Mouse (Mus musculus) small intestine, adult 2 months (tissue): Measurements from ENCODE around the gene Olfr700.

Experiments
- CTCF ChIP-seq: fragments of 200-500 bp; IDR thresholded peaks from 2 replicates; pipeline ENCODE4 v1.5.1; 2012; ENCODE audit warnings: low read depth, mild to moderate bottlenecking, control low read depth, inconsistent platforms, low read length, moderate library complexity, mixed read lengths; ENCODE audit not compliant: insufficient replicate concordance, insufficient read length; ENCODE audit errors: extremely low read depth
- POLR2A ChIP-seq: fragments of 200-500 bp; IDR thresholded peaks from 2 replicates; pipeline ENCODE4 v1.6.1; 2012; ENCODE audit warnings: low read depth, mild to moderate bottlenecking, control low read depth, inconsistent platforms, low read length, moderate library complexity

DNA sequence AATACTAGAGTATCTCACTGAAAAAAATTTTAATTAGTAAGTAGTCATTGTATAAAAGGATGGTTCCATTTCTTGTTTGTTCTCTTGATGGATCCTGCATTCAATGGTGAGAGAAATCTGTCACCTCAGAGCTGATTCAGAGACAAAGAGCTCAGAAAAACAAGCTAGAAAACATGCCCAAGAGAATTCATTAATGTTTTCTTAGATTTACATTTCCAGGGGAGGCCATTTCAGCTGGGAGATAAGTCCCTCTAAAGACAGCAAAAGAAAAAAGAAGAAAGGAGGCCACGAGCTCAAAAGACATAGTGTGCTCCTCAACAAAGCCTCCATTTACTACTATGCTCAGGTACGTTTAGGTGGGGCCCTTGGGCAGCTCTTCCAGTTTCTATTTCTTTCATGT, 34.4 kb upstream of the Olfr700 start, which contains the start of gene Olfr703:
- TF ChIP-seq CTCF (no peak), POLR2A (no peak)
